Mouse (Mus musculus): ENCODE measurements around the gene Srrd. TPM values are rescaled to one million over a fixed set of nuclear protein-coding genes. Genes with fewer than 3 reads are reported as not detected.

The Srrd gene
- polyA plus RNA-seq, 1 experiment, result 31.2 TPM

- H3K36me3 ChIP-seq (ENCODE audit: control insufficient read depth, insufficient read depth, low read length), result no peaks in the 10 kb centered on the region
- H3K4me3 ChIP-seq (ENCODE audit: insufficient read depth, low read depth, low read length), result no peak overlapping the region
- H3K4me1 ChIP-seq (ENCODE audit: control insufficient read depth, insufficient read depth, low read length), result peaks cover 24% of the 10 kb centered on the region
- WGBS, result 65% methylated on average over 8 of the region's 8 CpGs
- H3K27me3 ChIP-seq (replicated peaks; ENCODE audit: control insufficient read depth, insufficient read depth, low read length), result no peaks in the 10 kb centered on the region
- no peak overlapping the region for H3K27ac ChIP-seq (ENCODE audit: insufficient read depth, low read depth, low read length)
- no peak for TF ChIP-seq POLR2A (IDR thresholded peaks at IDR 0.05; ENCODE audit: low read depth, low read length)
- no peak for TF ChIP-seq CTCF (conservative IDR thresholded peaks at IDR 0.05; ENCODE audit: insufficient read depth, insufficient read length, low read depth, low read length)
- no peak for DNase-seq
These were observed 47.3 kb downstream of the Srrd start for GRCm38 (mm10) chr5:112295564-112295963.

- no peak for DNase-seq
- H3K27me3 ChIP-seq (replicated peaks; ENCODE audit: control insufficient read depth, insufficient read depth, low read length), result no peaks in the 10 kb centered on the region
- WGBS, result 76% methylated on average over 8 of the region's 8 CpGs
- H3K27ac ChIP-seq (ENCODE audit: insufficient read depth, low read depth, low read length), result no peak overlapping the region
- H3K36me3 ChIP-seq (ENCODE audit: control insufficient read depth, insufficient read depth, low read length), result no peaks in the 10 kb centered on the region
- H3K4me1 ChIP-seq (ENCODE audit: control insufficient read depth, insufficient read depth, low read length), result peaks cover 24% of the 10 kb centered on the region
- H3K4me3 ChIP-seq (ENCODE audit: insufficient read depth, low read depth, low read length), result no peak overlapping the region
- TF ChIP-seq CTCF (conservative IDR thresholded peaks at IDR 0.05; ENCODE audit: insufficient read depth, insufficient read length, low read depth, low read length) (no peak), POLR2A (IDR thresholded peaks at IDR 0.05; ENCODE audit: low read depth, low read length) (no peak)
These were observed 47.7 kb downstream of the Srrd start for GRCm38 (mm10) chr5:112295162-112295561.

- TF ChIP-seq CTCF (conservative IDR thresholded peaks at IDR 0.05; ENCODE audit: insufficient read depth, insufficient read length, low read depth, low read length) (no peak), POLR2A (IDR thresholded peaks at IDR 0.05; ENCODE audit: low read depth, low read length) (no peak)
- peaks cover 24% of the 10 kb centered on the region for H3K4me1 ChIP-seq (ENCODE audit: control insufficient read depth, insufficient read depth, low read length)
- DNase-seq, result no peak
These were observed 48.1 kb downstream of the Srrd start for GRCm38 (mm10) chr5:112294696-112295095.

GRCm38 (mm10) chr5:112293800-112294199 lies 49.0 kb downstream of the Srrd start:
- no peaks in the 10 kb centered on the region for H3K27me3 ChIP-seq (replicated peaks; ENCODE audit: control insufficient read depth, insufficient read depth, low read length)
- H3K36me3 ChIP-seq (ENCODE audit: control insufficient read depth, insufficient read depth, low read length), result no peaks in the 10 kb centered on the region
- H3K27ac ChIP-seq (ENCODE audit: insufficient read depth, low read depth, low read length), result no peak overlapping the region
- 60% methylated on average over 2 of the region's 2 CpGs for WGBS
- H3K4me3 ChIP-seq (ENCODE audit: insufficient read depth, low read depth, low read length), result no peak overlapping the region
- no peak for DNase-seq
- no peak for TF ChIP-seq POLR2A (IDR thresholded peaks at IDR 0.05; ENCODE audit: low read depth, low read length)
- no peak for TF ChIP-seq CTCF (conservative IDR thresholded peaks at IDR 0.05; ENCODE audit: insufficient read depth, insufficient read length, low read depth, low read length)
- H3K4me1 ChIP-seq (ENCODE audit: control insufficient read depth, insufficient read depth, low read length), result peaks cover 24% of the 10 kb centered on the region

More at GRCm38 (mm10) chr5:112294696-112295095, 48.1 kb downstream of the Srrd start:
- H3K27me3 ChIP-seq (replicated peaks; ENCODE audit: control insufficient read depth, insufficient read depth, low read length), result no peaks in the 10 kb centered on the region
- no peaks in the 10 kb centered on the region for H3K36me3 ChIP-seq (ENCODE audit: control insufficient read depth, insufficient read depth, low read length)
- 72% methylated on average over 4 of the region's 4 CpGs for WGBS
- H3K27ac ChIP-seq (ENCODE audit: insufficient read depth, low read depth, low read length), result no peak overlapping the region
- no peak overlapping the region for H3K4me3 ChIP-seq (ENCODE audit: insufficient read depth, low read depth, low read length)

GRCm38 (mm10) chr5:112292343-112292980 lies 50.4 kb downstream of the Srrd start:
- no peak overlapping the region for H3K4me3 ChIP-seq (ENCODE audit: insufficient read depth, low read depth, low read length)
- H3K4me1 ChIP-seq (ENCODE audit: control insufficient read depth, insufficient read depth, low read length), result peaks cover 23% of the 10 kb centered on the region
- TF ChIP-seq POLR2A (IDR thresholded peaks at IDR 0.05; ENCODE audit: low read depth, low read length) (no peak), CTCF (conservative IDR thresholded peaks at IDR 0.05; ENCODE audit: insufficient read depth, insufficient read length, low read depth, low read length) (no peak)
- no peak overlapping the region for H3K27ac ChIP-seq (ENCODE audit: insufficient read depth, low read depth, low read length)
- no peak for DNase-seq
- no peaks in the 10 kb centered on the region for H3K27me3 ChIP-seq (replicated peaks; ENCODE audit: control insufficient read depth, insufficient read depth, low read length)
- 64% methylated on average over 17 of the region's 17 CpGs for WGBS
- no peaks in the 10 kb centered on the region for H3K36me3 ChIP-seq (ENCODE audit: control insufficient read depth, insufficient read depth, low read length)

- Histone ChIP-seq H3K27me3 (replicated peaks; ENCODE audit: control insufficient read depth, insufficient read depth, low read length) (no peaks in the 10 kb centered on the region), H3K4me3 (ENCODE audit: insufficient read depth, low read depth, low read length) (no peak overlapping the region), H3K27ac (ENCODE audit: insufficient read depth, low read depth, low read length) (no peak overlapping the region), H3K36me3 (ENCODE audit: control insufficient read depth, insufficient read depth, low read length) (no peaks in the 10 kb centered on the region), H3K4me1 (ENCODE audit: control insufficient read depth, insufficient read depth, low read length) (peaks cover 27% of the 10 kb centered on the region)
- TF ChIP-seq POLR2A (IDR thresholded peaks at IDR 0.05; ENCODE audit: low read depth, low read length) (no peak), CTCF (conservative IDR thresholded peaks at IDR 0.05; ENCODE audit: insufficient read depth, insufficient read length, low read depth, low read length) (no peak)
- 41% methylated on average over 5 of the region's 5 CpGs for whole genome bisulfite sequencing
- DNase-seq, result peak; percentile 63
These were observed 51.0 kb downstream of the Srrd start for GRCm38 (mm10) chr5:112291866-112292265.

- 64% methylated on average over 8 of the region's 8 CpGs for WGBS
- Histone ChIP-seq H3K4me3 (ENCODE audit: insufficient read depth, low read depth, low read length) (peak overlapping the region; percentile 24; the same call in 1 of the 2 replicates), H3K4me1 (ENCODE audit: control insufficient read depth, insufficient read depth, low read length) (peaks cover 27% of the 10 kb centered on the region), H3K27me3 (replicated peaks; ENCODE audit: control insufficient read depth, insufficient read depth, low read length) (no peaks in the 10 kb centered on the region), H3K36me3 (ENCODE audit: control insufficient read depth, insufficient read depth, low read length) (no peaks in the 10 kb centered on the region), H3K27ac (ENCODE audit: insufficient read depth, low read depth, low read length) (no peak overlapping the region)
- TF ChIP-seq POLR2A (IDR thresholded peaks at IDR 0.05; ENCODE audit: low read depth, low read length) (no peak), CTCF (conservative IDR thresholded peaks at IDR 0.05; ENCODE audit: insufficient read depth, insufficient read length, low read depth, low read length) (no peak)
- no peak for DNase-seq
These were observed 52.3 kb downstream of the Srrd start for GRCm38 (mm10) chr5:112290536-112290880.

Measured in kidney, adult 2 months (tissue).